Mouse (Mus musculus): ENCODE data around the gene Cnga1.
A peak's percentile ranks its signal among the peaks of the same experiment; 100 is the strongest.
"Not testable (repeated sequence)": the region's sequence is repeated elsewhere in the genome, so short reads cannot be mapped to it uniquely, and the experiment has no call there.

The Cnga1 gene

DNA sequence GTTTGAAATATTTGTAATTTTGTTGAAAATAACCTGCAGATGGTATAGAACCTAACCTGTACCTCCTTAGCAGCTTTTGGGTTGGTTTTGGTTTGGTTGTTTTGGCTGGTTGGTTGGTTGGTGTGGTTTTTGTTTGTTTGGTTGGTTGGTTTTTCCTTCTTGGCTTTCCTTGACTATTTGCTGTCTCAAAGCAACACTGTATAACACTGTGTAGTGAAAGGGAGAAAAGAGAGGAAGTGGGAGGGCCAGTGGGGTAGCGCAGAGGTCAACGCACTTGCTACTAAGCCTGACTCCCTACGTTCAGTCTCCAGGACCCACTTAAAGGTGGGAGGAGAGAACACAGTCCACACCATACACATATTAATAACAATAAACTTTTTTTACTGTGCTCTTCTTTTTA, 7.5 kb downstream of the Cnga1 start:
- no peak for DNase-seq

DNA sequence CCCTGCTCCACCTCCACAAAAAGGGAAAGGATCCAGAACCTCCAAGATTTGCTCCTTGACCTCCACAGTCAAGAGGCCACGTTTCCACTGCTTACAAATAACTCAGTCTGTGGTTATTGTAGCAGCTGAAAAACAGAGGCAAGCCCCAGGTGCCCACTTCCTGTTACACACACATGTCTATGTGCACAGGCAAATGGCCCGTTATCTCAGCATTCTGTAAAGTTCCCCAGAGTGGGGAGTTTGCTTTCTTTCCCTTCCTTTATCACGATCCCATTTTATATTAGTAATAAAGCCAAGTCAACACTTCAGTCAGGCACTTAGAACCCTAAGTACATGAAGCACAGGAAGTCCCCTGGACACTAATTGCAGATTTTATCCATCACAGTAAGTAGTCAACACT, 8.0 kb downstream of the Cnga1 start:
- DNase-seq: no peak

- DNase-seq: no peak
These were observed 9.2 kb downstream of the Cnga1 start for GRCm38 (mm10) chr5:72634791-72635271.

DNA sequence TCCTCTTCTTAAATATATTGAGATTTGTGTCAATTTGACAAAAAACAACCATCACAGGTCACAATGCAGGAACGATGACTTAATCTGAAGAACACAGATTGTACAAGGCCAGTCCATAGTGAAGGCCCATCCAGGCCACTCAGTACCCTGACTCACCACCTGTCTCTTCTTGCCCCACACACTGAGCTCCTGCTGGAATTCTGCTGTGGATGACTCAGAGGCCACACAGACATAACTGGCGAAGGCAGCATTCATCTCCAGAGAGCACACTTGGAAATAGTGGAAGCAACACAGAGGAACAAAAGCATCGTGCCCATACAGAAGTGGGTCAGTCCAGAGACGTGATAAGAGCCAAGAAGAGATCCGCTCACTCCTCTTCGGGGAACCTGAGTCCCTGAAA, 14.0 kb downstream of the Cnga1 start:
- no peak for DNase-seq

DNA sequence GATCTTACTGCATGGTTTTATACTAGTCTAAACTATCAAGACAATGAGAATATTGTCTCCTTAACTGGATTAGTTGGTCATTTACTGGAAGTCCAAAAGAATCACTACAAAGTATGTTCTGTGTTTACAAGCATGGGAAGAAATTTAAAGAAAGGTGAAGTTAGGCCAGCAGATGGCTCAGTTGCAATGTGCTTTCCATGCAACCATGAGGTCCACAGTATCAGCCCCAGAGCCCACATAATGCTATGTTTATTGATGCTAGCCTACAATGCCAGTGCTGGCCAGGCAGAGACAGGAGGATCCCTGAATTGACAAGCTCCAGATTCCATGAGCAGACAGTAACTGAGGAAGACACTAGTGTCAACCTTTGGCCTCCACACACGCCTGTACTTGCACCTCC, 23.1 kb downstream of the Cnga1 start:
- DNase-seq: no peak

DNA sequence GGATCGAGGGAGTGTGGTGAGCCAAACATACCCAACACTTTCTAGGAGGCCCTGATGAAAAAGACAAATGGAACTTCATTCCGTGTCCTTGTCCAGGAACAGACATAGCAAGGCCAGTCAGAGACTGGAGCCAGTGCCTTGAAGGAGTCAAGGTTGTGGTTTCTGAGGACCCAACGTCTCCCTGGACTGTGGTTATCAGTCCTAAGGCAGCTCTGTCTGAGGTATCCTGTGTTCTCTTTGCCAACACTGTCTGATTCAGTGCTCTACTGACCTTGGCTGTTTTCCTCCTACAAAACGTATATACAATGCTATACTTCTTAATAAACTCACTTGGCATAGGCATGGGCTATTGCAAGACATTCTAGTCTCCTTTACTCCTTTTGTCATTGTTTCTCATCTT, 26.7 kb downstream of the Cnga1 start:
- DNase-seq: no peak

GRCm38 (mm10) chr5:72603138-72603537, 40.9 kb downstream of the Cnga1 start:
- DNase-seq: no peak

DNA sequence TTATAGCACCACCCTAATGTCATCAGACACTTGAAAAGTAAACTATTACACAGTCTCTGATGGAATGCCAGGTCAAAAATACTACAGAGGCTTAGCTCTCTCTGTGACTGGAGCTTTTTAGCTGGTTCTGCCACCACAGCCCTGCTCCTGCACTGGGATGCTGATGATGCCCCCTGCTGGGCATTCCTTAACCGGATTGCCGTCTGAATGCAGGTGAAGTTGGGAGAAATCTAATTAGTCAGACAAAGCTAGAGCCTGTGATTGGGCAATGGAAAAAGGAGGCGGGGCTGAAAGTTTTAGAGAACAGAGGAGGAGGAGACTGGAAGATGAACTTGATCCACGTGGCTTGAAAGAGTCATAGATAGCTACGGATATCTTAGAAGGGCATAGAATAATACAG, 43.1 kb downstream of the Cnga1 start:
- DNase-seq: peak; percentile 72 to 76

GRCm38 (mm10) chr5:72587192-72587681, 56.8 kb downstream of the Cnga1 start, which contains the start of gene Gm5868:
Gene Gm5868 (minus strand): TSS chr5:72587551.
- DNase-seq: peak in 1 of 2 experiments; percentile 8

GRCm38 (mm10) chr5:72586667-72587191, 57.3 kb downstream of the Cnga1 start:
- peak in 1 of 2 experiments; percentile 9 for DNase-seq

- not testable (repeated sequence) for DNase-seq
These were observed 58.0 kb downstream of the Cnga1 start for GRCm38 (mm10) chr5:72586122-72586521.

GRCm38 (mm10) chr5:72580970-72581332, 63.1 kb downstream of the Cnga1 start, which contains the start of gene Zar1:
Gene Zar1 (minus strand): TSS chr5:72581254.
- DNase-seq: peak in 1 of 2 experiments; percentile 18

DNA sequence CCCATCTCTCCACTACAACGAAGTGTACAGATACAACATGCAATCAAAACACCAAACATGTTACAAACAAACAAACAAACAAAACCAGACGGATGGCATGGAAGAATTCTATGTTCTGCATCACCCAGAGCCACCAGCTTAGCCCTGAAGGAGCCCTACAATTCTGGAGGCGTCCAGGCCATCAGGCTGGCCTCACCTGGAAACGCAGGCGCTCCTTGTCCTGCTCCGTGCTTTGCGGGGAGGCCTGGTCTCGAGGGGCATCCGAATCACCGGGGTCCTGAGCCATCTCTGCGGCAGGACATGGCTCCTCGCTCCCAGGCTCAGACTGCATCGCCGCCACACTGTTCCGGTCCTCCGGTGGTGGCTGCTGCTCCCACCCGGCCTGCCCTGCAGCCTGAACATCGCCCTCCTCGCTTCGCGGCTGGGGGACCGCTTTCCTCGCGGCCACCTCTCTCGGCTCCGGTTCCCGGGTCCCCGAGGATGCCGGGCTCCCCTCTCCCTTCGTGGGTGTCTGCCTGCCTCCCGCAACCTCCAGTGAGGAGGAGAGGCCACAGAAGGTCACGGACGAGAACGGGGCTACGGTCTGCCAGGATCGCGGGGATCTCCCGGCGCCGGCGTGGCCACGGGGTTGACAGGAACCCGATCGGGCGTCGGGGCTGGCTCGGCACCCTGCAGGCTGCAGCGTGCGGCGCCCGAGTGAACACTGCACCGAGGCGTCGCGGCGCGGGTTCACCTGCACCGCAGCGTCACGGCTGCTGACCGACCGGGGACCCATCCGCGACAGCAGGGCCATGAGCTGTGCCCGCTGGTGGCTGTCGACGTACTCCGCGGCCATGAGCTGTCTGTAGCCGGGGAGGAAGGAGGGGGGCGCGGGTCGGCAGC, 63.7 kb downstream of the Cnga1 start:
- peak; percentile 25 to 42 for DNase-seq

GRCm38 (mm10) chr5:72579599-72579998, 64.5 kb downstream of the Cnga1 start:
- peak in 1 of 2 experiments; percentile 7 for DNase-seq

- DNase-seq: no peak
These were observed 78.5 kb downstream of the Cnga1 start for GRCm38 (mm10) chr5:72565621-72566020.

DNA sequence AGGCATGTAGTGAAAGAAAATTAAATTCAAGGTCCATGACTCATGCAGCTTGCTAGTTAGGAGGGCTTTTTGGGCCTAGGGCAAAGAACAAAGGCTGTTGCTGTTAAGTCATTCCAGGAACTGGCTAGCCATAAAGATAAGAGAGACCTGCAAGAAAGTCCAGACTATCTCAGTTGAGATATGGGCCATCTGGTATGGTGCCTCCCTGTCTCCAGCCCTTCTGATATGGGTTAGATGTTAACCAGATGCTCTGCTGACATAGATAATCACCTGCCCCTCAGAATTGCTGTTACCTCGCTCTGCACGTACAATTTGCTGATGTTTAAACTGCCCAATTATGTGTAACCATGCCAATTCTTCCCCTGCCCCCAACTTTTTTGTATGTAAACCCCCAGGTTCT, 80.9 kb downstream of the Cnga1 start:
- DNase-seq: not testable (repeated sequence)

DNA sequence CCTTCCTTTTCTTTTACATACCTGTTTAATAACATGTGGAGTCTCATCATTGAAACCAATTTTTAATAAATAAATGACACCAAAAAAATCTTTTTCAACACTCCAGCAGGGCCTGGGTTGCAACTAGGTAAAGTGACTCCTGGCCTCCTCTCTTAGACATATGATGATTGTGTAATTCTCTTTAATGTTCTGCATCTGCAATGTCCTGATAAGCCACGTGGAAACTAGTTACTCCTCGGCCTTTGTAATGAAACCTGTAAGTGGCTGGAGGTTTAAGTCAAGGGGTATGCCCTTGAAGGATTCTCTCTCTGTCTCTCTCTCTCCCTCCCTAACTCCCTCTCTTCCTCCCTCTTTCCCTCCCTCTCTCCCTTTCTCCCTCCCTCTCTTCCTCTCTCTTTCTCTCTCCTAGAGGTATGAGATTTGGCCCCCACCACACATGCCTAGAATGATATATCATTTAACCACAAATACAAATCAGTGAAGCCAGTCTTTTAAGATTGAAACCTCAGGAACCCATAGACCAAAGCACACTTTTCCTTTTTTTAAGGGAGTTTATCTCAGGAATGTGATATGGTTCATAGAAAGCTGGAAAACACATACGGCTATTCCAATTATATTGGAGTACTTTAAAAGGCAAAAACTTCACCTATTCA, 83.0 kb downstream of the Cnga1 start:
- DNase-seq: no peak

GRCm38 (mm10) chr5:72559544-72560049, 84.5 kb downstream of the Cnga1 start, which contains the start of gene Nfxl1:
Gene Nfxl1 (minus strand): TSS chr5:72559684.
- DNase-seq: peak; percentile 99

DNA sequence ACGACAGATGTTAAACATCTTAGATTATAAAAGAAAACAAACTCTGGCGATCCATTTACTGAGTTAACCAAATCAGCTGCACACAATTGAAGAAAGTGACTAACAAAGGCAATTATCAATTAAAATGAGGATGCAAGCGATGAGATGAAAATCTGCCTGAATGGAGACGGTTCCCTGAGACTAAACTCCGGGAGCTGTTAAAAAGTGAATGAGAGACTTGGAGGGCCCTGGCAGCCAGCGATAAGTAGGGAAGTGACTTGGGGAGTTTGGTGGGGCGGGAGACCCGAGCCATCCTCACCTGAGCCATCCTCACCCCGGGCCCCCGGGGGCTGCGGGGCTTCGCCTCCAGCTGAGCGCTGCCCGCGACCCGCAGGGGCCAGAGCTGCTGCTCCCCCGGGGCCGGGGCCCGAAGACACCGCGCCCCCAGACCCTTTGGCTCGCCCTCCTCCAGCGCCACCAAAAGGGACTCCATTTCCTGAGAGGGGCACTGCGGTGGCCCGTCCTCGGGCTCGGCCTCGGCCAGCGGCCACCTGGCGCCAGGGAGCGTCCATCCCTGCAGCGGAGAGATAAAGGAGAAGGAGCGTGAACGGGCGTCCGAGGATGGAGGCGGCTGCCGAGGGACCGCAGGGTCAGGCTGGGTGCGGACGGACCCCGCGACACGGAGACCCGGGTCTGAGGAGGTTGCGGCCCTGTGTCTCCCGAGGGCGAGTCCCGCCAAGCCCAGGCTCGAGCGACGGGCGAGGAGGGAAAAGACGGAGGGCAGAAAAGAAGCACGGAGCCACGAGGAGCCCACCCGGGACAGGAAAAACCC, 85.2 kb downstream of the Cnga1 start:
- peak in 1 of 2 experiments; percentile 75 for DNase-seq

GRCm38 (mm10) chr5:72556245-72556644, 87.8 kb downstream of the Cnga1 start:
- DNase-seq: no peak
